Mouse (Mus musculus): ENCODE measurements around the gene B3galnt2.

DNA sequence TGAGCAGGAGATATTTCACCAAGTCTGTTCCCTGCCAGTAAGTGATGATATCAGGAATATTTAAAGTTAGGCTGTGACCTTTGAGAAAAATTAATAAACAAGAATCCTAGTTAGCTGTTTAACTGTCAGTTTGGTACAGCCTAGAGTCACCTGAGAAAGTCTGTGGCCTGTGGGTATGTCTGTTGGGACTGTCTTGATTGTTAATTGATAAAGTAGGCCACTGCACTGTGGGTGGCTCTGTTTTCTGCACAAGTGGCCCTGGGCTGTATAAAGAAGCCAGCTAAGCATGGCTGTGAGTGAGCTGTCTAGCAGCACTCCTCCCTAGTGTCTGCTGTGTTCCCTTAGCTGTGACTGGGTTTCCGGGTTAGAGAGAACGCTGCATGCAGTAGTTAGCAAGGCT is 34.9 kb downstream of the B3galnt2 start:
- TF ChIP-seq EP300 (IDR thresholded peaks at IDR 0.05; ENCODE audit: insufficient read depth, low read depth, low read length) (no peak), POLR2A (IDR thresholded peaks at IDR 0.05; ENCODE audit: insufficient read depth, low read depth, low read length) (no peak), CTCF (IDR thresholded peaks at IDR 0.05) (no peak)
